Mouse (Mus musculus): ENCODE measurements around the gene Fam172a.

The Fam172a gene

DNA sequence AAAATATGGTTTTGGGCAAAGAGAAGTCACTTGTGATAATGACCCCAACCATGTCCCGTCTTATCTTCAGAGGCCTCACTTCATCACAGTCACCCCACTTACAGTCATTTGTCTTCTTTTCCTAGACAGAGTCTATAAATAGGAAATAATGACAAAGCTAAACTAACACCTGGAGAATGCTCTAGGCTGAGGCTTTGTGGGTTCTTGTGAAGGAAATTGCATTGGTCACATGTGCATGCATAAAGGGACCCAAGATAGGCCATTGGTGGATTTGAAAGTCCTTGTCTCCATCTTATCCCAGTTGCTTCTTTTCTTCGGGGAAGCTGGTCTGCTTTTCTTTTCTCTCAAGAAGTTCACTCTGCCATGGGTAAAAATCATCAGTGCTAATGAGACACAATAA, 400.5 kb downstream of the Fam172a start:
- DNase-seq (ENCODE audit: low spot score): no peak

DNA sequence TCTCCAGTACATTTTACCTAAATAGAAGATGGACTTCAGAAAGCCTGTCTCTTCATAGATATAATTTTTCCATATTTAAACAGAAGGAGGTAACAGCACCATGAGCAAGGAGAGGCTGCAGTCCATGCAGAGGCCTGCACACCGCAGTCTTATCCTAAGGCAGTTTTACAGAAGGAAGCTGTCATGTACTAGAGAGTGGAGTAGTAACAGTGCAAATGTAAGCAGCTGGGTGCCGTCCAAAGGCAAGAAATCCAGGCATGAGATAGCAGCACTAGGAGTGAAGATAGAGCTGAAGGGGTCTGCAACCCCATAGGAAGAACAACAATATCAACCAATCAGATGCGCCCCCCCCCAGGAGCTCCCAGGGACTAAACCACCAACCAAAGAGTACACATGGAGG, 403.0 kb downstream of the Fam172a start:
- DNase-seq (ENCODE audit: low spot score): no peak

DNA sequence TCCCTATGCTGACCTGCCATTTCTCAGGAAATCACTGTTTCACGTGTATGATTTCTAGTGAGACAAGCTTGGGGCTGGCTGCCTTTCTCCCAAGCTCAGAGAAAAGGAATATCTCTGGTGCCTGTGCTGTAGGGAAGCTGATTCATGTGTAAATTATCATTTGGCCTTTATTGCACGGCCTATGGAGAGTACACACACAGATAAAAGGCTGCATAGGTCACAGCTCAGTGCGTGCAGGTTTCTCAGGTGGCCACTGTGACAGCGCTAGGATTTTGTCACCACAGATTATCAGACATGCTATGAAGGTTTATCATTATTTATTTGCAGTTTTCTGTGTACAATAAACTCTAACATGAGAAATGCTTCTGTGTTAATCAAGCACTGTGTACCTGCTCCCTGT, 408.8 kb downstream of the Fam172a start:
- DNase-seq (ENCODE audit: low spot score): no peak

DNA sequence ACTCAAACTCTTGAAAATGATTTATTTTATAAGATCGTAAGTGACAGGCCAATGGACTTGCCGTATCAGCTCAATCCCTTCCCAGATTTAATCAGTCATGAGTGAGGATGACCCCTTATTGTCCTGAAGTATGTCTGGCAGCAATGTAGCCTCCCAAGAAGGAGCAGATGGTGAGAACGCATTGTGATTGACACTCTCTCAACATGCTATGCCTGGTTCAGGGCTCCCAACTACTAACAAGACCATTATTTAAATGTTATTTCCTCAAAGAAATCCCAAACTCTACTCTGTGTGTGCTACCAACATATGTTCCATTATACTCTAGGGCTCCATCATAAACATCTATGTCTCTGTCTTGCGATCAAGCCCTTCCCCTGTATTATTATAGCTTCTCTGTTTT, 412.1 kb downstream of the Fam172a start:
- no peak for DNase-seq (ENCODE audit: low spot score)

DNA sequence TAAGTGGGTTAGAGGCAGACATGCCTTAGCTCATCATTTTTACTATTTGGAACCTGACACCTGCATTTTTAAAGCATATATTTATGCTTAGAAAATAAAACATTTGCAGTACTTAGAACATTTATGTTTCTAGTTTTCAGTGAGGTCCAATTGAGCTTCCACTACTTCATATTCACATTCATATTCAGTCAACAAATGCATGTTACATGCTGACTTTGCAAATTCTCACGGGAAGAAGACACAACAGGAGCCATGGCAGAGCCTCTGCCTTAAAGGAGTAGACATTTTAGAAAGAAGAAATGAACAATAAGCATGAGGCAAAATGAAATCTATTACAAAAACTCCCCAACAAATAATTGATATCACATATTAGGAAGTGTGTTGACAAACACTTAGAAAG, 416.9 kb downstream of the Fam172a start:
- no peak for DNase-seq (ENCODE audit: low spot score)

DNA sequence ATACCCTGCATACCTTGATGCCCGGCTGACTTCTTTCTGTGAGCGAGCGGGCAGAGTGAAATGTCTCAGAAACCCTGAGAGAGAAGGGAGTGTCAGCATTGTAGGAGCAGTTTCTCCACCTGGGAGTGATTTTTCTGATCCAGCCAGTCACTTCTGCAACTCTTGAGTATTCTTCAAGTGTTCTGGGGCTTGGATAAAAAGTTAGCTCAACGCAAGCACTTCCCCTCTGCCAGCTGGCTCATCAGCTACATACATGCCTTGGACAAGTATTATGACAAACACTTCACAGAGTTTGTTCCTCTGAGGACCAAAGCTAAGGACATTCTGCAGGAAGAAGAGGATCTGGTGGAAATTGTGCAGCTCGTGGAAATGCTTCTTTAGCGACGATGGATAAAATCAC, 420.2 kb downstream of the Fam172a start:
- no peak for DNase-seq (ENCODE audit: low spot score)

DNA sequence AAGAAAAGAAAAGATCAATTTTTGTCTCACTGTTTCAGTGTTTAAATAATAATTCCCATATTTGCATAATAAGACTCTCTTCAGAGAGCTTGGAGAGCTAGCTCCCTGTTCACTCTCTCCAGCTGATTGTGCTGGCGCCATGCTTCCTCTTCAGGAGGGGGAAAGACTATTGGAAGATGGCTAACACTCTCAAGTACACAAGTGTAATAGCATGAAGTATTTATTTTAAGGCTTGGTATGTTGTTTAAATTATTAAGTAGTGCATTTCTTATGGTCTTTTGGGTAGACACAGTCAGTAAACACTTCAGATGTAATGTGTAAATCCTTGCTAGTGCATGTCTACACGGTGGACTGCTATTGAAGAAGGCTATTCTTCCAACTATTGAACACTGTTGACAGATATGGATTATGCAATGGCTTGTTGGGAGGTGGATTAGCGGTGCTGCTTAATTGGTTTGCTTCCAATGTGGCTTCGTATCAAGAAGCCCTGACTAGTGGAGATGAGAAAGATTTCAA, 422.1 kb downstream of the Fam172a start:
- no peak for DNase-seq (ENCODE audit: low spot score)

DNA sequence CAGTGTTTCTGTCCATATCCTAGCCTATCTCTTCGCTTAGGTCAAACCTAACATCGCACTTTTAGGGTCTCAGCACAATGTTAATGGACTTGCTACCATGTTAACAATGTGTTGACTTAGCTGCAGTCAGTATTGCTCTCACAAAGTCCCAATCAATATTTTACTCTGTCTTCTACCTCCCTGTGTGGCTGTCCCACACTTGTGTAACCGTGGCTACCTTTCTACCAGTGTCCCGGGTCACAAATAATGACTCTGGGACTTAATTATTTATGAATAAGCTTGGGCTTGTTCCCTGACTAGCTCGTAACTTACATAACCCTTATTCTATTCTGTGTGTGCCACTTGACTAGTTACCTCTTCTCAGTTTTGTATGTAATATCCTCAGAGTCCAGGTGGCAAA, 455.6 kb downstream of the Fam172a start:
- DNase-seq (ENCODE audit: low spot score): no peak

DNA sequence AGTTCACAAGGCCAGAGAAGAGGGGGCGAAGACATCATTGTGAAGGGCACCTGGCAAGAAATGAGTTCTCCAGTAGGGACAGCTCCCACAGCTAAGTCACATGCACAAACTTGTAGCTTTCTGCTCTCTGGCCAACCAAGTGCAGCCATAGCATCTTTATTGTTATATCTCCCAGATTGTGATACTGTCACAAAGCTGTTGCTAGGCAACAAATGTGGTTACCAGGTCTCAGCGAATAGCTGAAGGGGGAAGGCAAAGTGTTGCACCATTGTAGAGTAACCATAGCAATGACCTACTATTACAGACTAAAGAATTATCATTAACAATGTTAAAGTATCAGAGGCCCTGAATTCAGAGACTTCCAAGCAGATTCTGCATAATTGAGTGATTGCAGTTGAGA, 460.3 kb downstream of the Fam172a start:
- DNase-seq (ENCODE audit: low spot score): no peak

DNA sequence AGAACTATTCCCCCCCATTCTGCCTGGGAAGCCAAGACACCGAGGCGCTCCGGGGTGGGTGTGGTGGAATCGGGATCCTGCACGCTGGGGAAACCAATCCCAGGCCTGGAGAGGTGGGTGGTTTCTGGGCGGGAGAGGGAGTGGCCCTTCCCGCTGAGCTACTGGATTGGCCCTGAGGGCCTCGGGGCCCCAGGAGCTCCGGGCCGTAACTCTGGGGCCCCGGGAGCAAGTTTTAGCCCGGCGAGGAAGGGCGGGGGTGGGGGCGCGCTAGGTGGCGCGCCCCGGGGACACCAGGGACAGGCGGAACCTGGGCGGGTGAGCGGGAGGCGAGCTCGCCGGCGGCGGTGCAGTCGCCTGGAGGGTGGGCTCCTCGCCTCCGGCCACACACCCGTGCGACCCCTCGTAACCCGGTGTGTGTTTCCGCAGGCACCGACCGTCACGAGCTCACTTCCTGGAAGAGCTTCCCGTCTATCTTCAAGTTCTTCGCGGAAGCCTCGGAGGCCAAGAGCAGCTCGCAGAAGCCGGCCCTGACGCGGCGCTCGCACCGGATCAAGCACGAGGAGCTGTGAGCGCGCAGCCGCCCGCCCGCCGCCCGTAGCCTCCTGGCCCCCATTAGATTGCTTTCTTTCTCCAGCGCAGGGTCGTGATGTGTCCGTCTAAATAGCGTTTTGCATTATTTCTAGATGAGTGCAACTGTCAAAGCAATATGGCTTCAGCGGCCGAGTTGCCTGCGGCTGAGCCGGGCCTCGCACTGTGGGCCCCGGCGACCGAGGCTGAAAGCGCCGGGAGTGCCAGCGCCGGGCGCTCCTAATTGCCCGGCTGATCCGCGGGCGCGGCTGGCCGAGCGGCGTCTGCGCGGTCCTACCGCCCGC, 461.5 kb downstream of the Fam172a start:
- peak; percentile 11 for DNase-seq (ENCODE audit: low spot score)

DNA sequence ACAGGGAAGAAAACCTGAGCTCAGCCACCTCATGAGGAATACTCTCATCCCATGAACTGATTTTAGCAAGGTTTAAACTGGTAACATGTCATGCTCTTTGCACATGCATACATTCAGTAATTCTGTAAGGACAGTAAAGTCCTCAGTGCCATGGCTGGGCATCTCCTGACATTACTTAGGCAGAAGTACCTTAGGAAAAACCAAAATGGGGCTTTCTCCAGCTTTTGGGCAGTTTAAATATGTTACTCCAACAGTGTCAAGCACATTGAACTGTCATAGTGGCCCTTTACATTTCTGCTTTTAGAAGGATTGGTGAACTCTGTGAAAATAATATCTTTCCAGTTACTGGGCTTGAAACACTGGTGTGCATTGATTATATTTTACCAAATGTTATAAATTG, 463.1 kb downstream of the Fam172a start:
- no peak for DNase-seq (ENCODE audit: low spot score)

DNA sequence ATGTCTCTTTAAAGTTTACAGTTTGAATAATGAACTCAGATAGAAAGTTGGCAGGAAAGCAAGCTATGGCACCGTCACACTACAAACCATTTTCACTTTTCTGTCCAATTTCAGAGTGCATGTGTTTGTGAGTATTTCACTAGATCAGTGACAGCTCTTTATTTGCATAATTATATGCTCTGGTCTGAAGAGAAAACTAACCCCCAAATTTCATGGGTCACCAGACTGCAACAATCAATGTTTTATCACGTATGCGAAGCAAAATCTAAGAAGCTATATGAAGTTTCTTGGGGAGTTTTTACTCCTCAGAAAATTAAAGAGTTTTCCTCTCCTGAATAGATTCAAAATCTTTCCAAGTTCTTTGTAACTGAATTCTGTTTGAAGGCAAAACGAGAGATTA, 466.3 kb downstream of the Fam172a start:
- DNase-seq (ENCODE audit: low spot score): no peak

DNA sequence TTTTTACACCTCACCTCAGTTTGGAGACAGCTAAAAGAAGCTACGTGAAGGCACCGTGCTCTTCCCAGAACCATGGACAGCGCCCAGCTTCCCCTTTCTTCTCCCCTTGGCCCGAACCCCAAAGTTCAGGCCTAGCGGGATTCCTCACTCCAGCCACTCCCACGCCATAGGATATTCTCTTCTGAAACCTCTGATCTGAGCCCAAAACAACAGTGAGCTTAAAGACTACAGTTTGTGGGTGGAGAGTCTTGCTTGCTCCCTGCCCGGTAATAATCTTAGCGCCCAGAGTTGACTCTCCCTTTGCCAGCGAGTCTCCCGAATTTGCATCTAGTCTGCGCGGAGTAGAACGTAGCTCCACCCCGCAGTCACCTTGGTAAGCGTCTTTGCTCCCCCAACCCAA, 469.5 kb downstream of the Fam172a start:
- no peak for DNase-seq (ENCODE audit: low spot score)

DNA sequence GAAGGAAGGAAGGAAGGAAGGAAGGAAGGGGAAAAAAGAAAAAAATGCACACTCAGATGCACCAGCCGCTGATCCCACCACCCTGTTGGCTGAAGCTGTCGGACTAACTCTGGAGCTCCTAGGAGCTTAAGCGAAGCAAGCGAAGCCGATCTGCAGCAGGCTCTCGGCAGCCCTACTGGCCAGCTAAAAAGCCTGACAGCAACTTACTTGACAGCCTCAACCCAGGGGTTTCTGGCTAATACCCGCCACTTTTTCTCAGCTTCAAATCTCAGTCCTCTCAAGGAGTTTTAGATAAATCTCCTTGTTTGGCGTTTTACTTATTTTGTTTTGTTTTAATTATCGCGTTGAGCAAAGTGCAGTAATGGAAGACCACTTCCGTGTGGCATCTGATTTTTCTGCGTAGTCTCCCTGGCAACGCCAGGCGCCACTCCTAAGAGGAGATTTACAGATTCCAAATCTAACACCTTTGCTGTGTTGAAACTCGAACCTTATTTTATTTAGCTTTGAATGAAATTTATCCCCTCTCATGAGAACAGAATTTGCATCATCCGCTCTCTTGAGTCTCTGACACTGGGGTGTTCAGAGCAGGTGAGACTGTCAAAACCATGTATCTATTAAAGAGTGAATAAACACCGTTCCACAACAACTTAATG, 470.3 kb downstream of the Fam172a start:
- DNase-seq (ENCODE audit: low spot score): no peak

DNA sequence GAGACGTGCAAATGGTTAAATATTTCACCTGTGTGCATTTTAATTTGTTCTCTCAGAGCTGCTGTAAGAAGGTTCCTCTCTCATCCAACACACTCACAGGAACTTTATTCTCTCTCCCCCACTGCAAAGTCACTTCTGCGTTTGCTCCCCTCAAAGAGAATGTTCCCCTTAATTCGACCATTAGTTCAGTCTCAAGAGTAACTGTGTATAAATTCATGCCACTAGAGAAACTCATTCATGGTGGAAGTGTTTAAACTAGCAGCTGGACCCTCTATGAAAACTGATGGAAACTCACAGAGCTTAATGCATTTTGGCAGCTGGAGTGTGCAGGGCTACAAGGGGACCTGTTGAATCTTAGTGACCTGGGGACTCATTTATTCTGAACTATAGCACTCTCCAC, 471.0 kb downstream of the Fam172a start:
- no peak for DNase-seq (ENCODE audit: low spot score)

DNA sequence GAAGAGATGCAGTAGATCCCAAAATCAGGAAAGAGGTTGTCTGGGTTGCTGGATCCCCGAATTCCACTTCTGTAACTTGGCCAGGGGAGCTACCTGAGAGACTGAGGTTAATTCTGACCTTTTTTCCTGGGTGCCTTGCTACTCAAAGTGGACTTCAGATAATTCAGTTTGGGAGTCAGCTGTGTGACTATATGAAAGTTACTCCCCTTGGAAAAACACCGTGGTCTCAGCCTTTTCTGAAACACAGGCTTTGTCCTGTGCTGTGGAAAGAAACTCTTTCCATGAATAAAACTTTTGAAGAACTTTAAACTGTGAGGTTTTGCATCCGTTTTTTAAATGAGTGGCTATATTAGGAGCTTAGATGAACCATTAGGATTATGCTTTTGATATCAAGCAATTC, 472.4 kb downstream of the Fam172a start:
- DNase-seq (ENCODE audit: low spot score): no peak

DNA sequence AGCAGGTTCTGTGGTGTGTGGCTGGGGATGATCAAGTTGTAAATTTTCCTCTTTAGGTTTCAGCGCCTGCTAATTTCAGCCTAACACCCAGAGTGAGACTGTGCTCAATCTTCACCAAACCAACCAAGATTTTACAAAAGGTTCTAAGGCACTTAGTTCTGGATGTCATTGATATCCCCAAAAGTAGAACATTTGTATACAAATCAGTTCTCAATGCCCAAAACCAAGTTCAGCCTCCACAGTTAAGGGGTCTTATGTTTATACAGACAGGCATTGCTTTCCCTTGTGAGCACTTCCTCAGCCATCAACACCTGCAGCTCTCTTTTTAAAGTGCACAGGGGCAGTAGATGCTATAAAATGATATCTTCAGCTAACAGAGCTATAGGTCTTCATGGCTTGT, 473.1 kb downstream of the Fam172a start:
- no peak for DNase-seq (ENCODE audit: low spot score)

DNA sequence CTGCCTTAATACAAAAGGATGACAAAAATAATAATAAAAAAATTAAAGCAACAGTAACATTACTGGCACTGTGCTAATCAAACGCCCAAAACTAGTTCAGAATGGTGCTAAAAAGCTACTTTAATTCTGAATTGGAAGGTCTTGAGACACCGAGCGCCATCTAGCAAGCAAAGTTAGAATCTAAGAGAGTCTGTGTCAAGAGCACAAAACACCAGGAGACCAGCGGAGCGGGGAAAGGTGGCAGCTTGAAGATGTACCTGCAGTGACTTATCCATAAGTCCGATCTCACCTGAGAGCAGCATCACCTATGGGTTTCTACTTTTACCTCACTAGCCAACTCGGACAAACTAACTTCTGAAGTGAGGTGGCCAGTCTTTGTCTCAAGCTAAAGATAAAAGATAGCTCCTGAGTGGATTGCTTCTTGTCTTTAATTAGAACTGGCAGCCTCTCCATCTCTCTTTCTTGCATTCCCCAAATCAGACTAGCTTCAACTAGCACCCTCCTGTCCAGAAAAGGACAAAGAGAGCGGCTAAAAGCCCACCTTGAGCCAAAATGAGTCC, 474.1 kb downstream of the Fam172a start:
- DNase-seq (ENCODE audit: low spot score): no peak

DNA sequence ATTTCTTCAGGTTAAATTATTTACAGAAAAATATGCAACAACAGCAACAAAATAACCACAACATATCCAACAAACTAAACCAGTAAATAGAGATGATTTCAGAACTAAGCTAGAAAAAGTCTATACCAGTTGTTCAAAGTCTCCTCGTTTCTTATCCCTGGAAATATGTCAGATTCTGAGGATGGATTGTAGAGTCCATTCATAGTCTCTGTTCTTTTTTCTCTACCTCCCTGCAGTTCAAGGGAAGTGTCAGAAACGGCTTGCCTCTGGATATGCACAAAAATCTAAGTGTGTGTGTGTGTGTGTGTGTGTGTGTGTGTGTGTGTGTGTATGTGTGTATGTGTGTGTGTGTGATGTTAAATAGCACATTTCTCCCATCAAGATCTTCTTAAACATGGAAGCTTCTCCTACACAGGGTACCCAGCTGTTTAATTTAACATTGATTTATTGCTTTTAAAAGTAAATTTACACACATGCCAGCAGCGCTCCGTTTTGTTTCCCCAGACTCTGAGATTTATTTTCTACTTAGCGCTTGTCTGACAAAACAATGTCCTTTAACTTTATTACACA, 475.6 kb downstream of the Fam172a start:
- DNase-seq (ENCODE audit: low spot score): no peak

DNA sequence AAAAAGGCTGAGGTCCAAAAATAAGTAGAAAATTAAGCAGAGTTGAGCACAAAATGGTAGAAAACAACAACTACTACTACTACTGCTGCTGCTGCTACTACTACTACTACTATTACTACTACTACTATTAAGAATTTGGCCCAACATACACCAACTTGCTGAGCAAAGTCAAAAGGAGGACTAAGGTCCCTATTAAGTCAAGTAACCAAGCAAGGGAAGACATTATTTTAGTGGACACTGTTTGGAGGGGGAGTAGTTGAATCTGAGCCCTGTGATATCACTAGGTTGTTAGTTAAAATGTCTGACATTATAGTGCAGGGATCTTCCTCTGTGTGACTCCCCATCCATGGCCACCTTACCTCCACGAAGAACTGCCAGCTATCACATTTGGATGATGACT, 476.2 kb downstream of the Fam172a start:
- no peak for DNase-seq (ENCODE audit: low spot score)

DNA sequence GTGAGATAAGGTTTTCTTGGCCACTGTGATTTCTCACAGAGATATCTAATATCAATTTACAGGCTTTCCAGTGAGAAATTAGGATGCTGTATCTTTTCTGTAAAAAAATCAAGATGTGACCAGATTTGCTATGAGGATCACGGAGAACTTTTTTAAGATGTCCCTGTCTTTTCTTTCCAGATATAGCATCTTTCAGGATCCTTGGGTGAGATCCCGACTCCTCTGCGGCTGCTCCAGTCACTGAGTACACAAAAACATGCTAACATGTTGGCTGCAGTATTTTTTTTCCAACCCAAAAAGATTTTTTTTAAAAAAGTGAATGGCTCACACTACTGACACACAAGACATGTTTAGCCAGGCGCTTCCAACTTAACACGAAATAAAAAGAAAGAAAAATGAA, 476.9 kb downstream of the Fam172a start:
- no peak for DNase-seq (ENCODE audit: low spot score)

DNA sequence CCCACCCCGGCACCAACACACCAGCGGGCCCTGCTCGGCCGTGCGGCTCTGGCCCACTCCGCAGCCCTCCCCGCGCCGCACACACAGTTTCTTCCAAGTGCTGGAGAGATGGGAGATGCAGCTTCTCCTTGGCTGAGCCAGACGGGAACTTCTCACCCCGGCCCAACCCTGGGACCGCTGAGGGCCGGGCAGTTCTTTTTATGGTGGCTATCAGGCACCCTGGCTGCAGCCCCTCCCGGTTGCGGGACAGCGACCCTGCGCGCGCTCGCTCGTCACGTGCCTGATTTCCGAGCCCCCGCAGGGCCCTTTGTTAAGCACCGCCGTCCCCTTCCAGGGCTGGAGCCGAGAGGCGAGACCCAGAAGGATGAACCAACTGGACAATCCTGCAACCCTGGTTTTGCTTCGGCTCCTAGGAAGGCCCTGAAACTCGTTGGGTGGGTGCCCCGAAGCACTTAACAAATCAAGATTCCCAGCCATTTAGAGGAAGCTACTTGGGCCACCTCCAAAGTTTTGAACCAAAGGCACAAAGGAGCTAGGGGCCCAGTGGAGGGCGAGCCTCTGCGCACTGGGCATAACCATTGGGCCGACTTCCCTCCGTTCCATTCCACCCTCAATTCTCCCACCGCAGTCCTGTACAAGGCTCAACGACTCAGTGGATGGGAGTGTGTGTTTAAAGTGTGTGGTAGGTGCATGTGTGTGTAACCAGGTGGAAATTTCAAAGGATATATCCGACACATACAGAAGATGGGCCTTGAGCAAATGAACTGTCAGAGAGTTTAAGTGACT, 477.7 kb downstream of the Fam172a start:
- no peak for DNase-seq (ENCODE audit: low spot score)

All from c-Kit-positive CD71-positive TER-119-positive erythroid progenitor cells, embryonic 14.5 days (primary cell).